Mouse (Mus musculus): Measurements from ENCODE around the gene Kcnj15.

- no peak for TF ChIP-seq CTCF (IDR thresholded peaks at IDR 0.05; ENCODE audit: extremely low read depth, insufficient read depth, low read length)
- no peak for TF ChIP-seq POLR2A (IDR thresholded peaks at IDR 0.05; ENCODE audit: extremely low read depth, insufficient read depth, low read length)
These were observed 40.3 kb downstream of the Kcnj15 start for GRCm38 (mm10) chr16:95297651-95298050.
